Mouse (Mus musculus) T-cell, adult 2 months (primary cell): ENCODE measurements around the gene Egr4.

Source experiments
- DNase-seq: peaks from one replicate; pipeline ENCODE4 v3.0.0; 2022; ENCODE audit warnings: low spot score

Gene Egr4

DNA sequence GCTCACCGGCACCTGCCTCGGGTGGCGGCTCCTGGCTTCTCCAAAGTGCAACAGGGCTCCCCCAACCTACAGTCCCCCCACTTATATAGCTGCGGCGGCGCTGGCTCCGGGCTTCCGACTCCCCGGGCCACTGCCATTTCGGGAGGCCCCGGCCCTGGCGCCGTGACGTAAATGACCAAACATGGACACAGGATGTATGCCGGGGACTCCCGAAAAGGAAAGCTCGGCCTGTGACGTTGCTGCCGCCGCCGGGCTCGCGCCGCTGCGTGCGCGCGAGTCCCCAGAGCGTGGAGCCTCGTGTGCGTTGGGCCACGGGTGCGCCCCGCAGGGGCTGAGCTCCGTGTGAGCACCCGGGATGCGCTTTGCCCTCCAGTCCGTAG, at the start of gene Egr4:
Gene Egr4 (minus strand): TSS at position 59 of the 380 bp plus-strand sequence.
- peak; percentile 39 for DNase-seq

GRCm38 (mm10) chr6:85562374-85562773, 49.0 kb upstream of the Egr4 start:
- DNase-seq: no peak

- no peak for DNase-seq
Observed at GRCm38 (mm10) chr6:85547642-85548041, 34.3 kb upstream of the Egr4 start.

DNA sequence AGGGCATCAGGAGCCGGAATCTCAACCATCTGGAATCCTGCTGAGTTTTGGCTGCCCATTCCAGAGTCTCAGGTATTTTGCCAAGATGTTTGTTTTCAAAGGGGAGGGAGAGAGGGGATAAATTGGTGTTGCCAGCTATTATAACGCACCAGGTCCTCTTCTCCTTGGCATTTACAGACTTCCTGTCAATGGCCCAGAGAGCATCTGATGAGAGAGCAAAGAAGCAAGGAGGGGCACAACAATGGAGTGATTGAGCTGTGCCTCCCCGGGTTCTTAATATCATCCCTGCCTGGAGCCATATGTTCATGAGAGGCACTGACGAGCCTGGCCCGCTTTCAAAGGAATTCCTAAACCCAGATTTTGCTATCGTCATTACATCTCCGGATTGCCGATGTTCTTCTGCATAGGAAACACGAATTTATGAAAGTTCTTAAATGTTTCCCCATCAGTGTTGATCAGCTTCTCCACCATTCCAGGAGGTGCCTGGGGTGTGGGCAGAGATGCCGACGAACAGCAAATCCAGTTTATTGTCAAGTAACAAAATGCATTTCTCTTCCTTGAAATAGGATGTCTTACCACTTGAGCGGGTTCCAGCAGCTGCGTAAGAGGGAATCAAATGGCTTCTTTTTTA, 31.0 kb upstream of the Egr4 start:
- no peak for DNase-seq

DNA sequence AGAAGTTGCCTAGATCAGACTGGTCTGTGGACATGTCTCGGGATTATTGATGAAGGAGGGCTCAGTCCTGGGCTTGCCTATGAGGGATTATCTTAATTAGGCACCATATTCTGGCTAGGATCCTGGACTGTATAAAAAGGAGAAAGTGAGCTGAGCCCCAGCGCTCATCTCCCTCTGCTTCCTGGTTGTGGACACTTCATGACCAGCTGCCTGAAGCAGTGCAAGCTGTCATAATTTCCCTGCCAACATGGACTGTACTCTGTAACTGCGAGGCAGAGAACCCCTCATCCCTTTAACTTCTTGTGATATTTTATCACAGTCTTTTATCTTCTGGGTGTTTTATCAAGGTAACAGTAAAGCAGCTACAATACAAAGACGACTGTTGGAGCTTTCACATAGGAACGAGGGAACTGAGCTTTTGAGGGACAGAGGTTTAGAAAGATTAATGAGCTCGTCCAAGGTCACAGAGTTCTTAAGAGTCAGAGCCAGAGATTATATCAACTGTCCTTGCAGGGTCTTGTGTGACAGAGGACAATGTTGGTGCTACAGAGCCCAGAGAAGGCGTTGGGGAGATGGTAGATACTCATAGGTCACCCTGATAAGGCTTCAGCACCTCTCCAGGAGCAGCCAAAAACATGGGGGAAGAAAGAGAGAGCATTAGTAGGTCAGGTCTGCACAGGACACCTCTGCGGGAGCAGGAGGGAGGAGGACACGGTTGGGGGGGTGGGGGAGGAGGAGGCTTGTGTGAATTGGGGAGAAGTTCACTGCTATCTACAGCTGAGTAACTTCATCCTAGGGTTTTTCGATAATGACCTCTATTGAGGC, 30.2 kb upstream of the Egr4 start:
- DNase-seq: no peak

- DNase-seq: no peak
Observed at GRCm38 (mm10) chr6:85522825-85523224, 9.4 kb upstream of the Egr4 start.

GRCm38 (mm10) chr6:85522026-85522425, 8.6 kb upstream of the Egr4 start:
- DNase-seq: no peak

DNA sequence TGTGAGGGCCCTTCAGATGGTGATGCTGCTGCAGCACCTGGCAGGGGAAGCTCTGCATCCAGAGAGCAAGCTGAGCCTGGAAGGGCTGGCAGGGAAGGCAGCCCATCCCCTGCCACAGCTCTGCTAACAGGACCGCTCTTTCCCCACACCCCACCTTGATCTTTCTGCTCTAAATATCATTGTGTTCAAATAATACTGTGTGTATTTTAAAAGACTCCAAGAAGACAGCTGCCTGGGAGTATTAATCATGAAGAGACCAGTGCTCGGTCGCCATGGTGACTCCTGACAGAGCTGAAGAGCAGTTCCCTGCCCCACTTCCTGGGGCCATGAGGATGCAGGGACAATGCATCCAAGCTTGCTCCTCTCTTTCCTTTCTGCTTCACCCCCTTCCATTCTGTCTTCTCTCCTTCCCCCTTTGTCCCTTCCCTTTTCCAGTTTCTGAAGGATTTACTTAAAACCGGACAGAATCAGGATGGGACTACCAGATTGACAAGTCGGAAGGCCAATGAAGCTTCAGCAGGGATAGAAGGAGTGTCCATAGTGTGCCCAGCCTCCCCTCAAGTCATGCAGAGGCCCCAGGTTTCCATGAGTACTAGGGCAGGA, 4.8 kb upstream of the Egr4 start:
- DNase-seq: no peak

DNA sequence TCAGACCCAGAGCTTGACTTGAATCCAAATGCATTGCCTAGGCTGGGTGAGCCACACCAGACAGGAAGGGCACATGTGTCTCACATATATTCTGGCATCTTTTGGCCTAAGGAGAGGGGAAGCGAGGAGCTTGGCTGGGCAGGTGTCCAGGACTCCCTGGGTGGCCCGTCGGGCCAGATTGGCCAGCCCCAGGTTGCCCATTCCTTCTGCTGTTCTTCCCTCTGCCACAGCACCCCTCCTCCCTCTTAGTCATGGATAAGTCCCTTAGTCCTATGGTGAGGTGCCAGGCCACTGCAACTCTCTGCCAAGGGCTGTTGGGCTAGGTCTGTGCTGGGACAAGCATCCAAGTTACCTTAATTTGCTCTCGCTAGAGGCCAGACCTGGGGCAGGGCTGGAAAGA, 2.6 kb upstream of the Egr4 start:
- DNase-seq: no peak

GRCm38 (mm10) chr6:85512577-85513530, 535 bp downstream of the Egr4 start:
- DNase-seq: no peak

DNA sequence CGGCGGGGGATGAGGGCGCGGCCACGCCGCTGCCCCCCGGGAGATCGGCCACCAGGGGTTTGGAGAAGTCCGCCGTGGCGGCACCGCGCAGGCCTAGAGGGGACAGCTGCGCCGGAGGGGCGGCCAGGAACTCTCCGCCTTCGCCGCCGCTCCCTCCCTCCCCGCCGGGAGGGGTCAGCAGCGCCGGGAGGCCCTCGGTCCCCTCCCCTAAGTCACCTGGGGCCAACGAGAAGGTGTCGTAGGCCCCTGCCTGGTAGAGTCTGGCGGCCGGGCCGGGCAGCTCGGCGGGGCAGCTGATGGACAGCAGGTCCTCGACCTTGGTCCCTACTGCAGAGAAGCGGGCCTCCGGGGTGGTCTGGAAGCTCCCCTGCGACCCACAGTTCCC, 1.3 kb downstream of the Egr4 start:
- no peak for DNase-seq

- no peak for DNase-seq
Observed at GRCm38 (mm10) chr6:85511286-85512055, 1.9 kb downstream of the Egr4 start.

DNA sequence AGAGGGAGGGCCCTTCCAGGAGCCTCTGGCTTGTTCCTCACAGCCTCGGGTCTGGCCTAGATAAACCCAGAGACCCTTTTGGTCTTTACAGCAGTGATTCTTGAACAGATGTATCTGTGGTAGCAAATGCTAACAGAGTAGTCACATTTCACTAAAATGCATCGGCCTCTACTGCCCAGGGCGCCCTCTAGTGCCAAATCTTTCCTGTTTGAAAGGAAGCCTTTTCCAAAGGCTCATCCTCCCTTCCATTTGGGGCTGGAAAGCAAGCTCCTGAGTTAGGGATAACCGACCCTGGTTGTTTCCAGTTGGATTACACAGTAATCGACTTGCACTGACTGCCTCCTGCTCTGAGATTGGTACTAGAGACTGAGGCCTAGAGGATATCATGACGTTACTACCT, 2.9 kb downstream of the Egr4 start:
- no peak for DNase-seq

DNA sequence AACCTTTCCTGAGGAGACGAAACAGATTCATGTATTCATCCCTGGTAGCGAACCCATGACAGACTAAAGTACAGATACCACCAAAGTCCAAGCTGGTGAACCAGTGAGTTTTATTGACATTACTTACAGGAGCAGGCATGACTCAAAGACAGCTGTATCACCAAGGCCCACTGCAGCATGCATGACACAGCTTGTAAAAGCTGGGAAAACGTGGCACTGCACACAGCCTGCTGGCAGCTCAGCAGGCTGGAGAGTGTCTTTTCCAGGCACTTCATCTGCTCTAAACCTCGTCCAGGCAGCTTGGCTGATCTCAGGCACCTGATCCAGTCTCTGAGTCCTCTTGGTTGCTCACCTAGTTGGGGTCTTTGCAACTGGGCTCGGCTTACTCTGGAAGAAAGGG, 4.8 kb downstream of the Egr4 start:
- DNase-seq: no peak

- no peak for DNase-seq
Observed at GRCm38 (mm10) chr6:85504908-85505307, 8.5 kb downstream of the Egr4 start.

GRCm38 (mm10) chr6:85502911-85503250, 10.5 kb downstream of the Egr4 start, which contains the start of gene Fbxo41:
Gene Fbxo41, minus strand, starts transcription at chr6:85502994.
- DNase-seq: no peak

GRCm38 (mm10) chr6:85502103-85502910, 11.1 kb downstream of the Egr4 start:
- DNase-seq: no peak

GRCm38 (mm10) chr6:85501571-85502102, 11.8 kb downstream of the Egr4 start:
- no peak for DNase-seq

- DNase-seq: no peak
Observed at GRCm38 (mm10) chr6:85500416-85500815, 13.0 kb downstream of the Egr4 start.

GRCm38 (mm10) chr6:85498147-85498546, 15.2 kb downstream of the Egr4 start:
- no peak for DNase-seq
